Comparison of ENCODE assay signal across 16 mouse cellular contexts in genomic region chr5:15586351-15586750, GRCm38 (mm10). TPM values are rescaled to one million over a fixed set of nuclear protein-coding genes. Genes with fewer than 3 reads are reported as not detected.
DNase-seq lines count a peak whose midpoint lies in the region; ATAC-seq and TF ChIP-seq lines count a peak whose summit lies in the region.
"Not testable (repeated sequence)": the region's sequence is repeated elsewhere in the genome, so short reads cannot be mapped to it uniquely, and the experiment has no call there.
"Had no signal": no experiment of that assay in that cellular context is flagged by ENCODE, and none has a peak within 500 bp of the region (broad histone marks: within the 10 kb centered on the region; RNA-seq: fewer than 3 reads in every experiment).

No protein-coding gene starts in this region.

- not testable (repeated sequence) for ATAC-seq in lung, embryonic 14.5 days (ENCODE audit: insufficient read depth); stomach, postnatal 0 days (ENCODE audit: low FRiP score, low TSS enrichment)

- H3K79me2 ChIP-seq in heart, adult 2 months (replicated peaks; ENCODE audit: control insufficient read depth, insufficient read depth, low read length): not testable (repeated sequence)

- TF ChIP-seq CTCF in heart, adult 2 months (IDR thresholded peaks at IDR 0.05): peak; percentile 46
- TF ChIP-seq CTCF in kidney, adult 2 months (conservative IDR thresholded peaks at IDR 0.05; ENCODE audit: insufficient read depth, insufficient read length, low read depth, low read length): peak; percentile 29; the same call in 1 of the 2 replicates
- TF ChIP-seq CTCF in layer of hippocampus, adult 2 months (conservative IDR thresholded peaks at IDR 0.05): peak; percentile 62
- peak; percentile 32 for TF ChIP-seq CTCF in lung, embryonic 14.5 days (IDR thresholded peaks at IDR 0.05; ENCODE audit: low read depth)
- TF ChIP-seq CTCF in stomach, postnatal 0 days (IDR thresholded peaks at IDR 0.05; ENCODE audit: low read depth): peak; percentile 61

- H3K9ac ChIP-seq in heart, adult 2 months (ENCODE audit: low read depth, low read length); lung, embryonic 14.5 days; stomach, postnatal 0 days (ENCODE audit: low read length): not testable (repeated sequence)

- not testable (repeated sequence) for H3K4me3 ChIP-seq in heart, adult 2 months; kidney, adult 2 months (ENCODE audit: insufficient read depth, low read depth, low read length); layer of hippocampus, adult 2 months; lung, embryonic 14.5 days (ENCODE audit: low read depth, low read length); stomach, postnatal 0 days (ENCODE audit: low read depth, low read length)

- H3K27me3 ChIP-seq in heart, adult 2 months (ENCODE audit: control insufficient read depth, insufficient read depth, low read length); kidney, adult 2 months (replicated peaks; ENCODE audit: control insufficient read depth, insufficient read depth, low read length); lung, embryonic 14.5 days (ENCODE audit: insufficient read depth, low read length); stomach, postnatal 0 days (ENCODE audit: control insufficient read depth, insufficient read depth, low read length): not testable (repeated sequence)

- H3K4me1 ChIP-seq in heart, adult 2 months (ENCODE audit: control insufficient read depth, insufficient read depth, low read length); kidney, adult 2 months (ENCODE audit: control insufficient read depth, insufficient read depth, low read length); lung, embryonic 14.5 days (ENCODE audit: insufficient read depth); stomach, postnatal 0 days (replicated peaks; ENCODE audit: control insufficient read depth, insufficient read depth): not testable (repeated sequence)

- TF ChIP-seq POLR2A in heart, adult 2 months (IDR thresholded peaks at IDR 0.05; ENCODE audit: insufficient read depth, low read depth, low read length); kidney, adult 2 months (IDR thresholded peaks at IDR 0.05; ENCODE audit: low read depth, low read length): not testable (repeated sequence)

- H3K36me3 ChIP-seq in heart, adult 2 months (ENCODE audit: control insufficient read depth, insufficient read depth, low read length); kidney, adult 2 months (ENCODE audit: control insufficient read depth, insufficient read depth, low read length); lung, embryonic 14.5 days (ENCODE audit: insufficient read depth); stomach, postnatal 0 days (ENCODE audit: control insufficient read depth, insufficient read depth, low read length): not testable (repeated sequence)

- not testable (repeated sequence) for H3K4me2 ChIP-seq in lung, embryonic 14.5 days; stomach, postnatal 0 days (replicated peaks; ENCODE audit: low read depth)

- DNase-seq in R1 (ENCODE audit: low read depth, low spot score): peak; percentile 26
- DNase-seq in cerebellum, adult 18-20 months: peak; percentile 5 to 12
- DNase-seq in heart, adult 2 months; kidney, adult 2 months: not testable (repeated sequence)
- DNase-seq in layer of hippocampus, adult 2 months (ENCODE audit: low spot score in 2 of 2): peak; percentile 7 to 36
- DNase-seq in lung, embryonic 14.5 days: peak; percentile 26
- peak; percentile 17 for DNase-seq in stomach, postnatal 0 days (ENCODE audit: low spot score)

- not testable (repeated sequence) for H3K9me3 ChIP-seq in lung, embryonic 14.5 days (ENCODE audit: low read depth, low read length); stomach, postnatal 0 days (ENCODE audit: control insufficient read depth, low read length)

- not testable (repeated sequence) for H3K27ac ChIP-seq in heart, adult 2 months; kidney, adult 2 months (ENCODE audit: insufficient read depth, low read depth, low read length); layer of hippocampus, adult 2 months; lung, embryonic 14.5 days (ENCODE audit: low read depth); stomach, postnatal 0 days (replicated peaks)

- not testable (repeated sequence) for TF ChIP-seq EP300 in heart, adult 2 months (IDR thresholded peaks at IDR 0.05; ENCODE audit: insufficient read depth, low read depth, low read length); stomach, postnatal 0 days (optimal IDR thresholded peaks at IDR 0.05)

- intact Hi-C loops in heart, adult 2 months (cut with DNase I): not testable (repeated sequence)

RNA-seq across cellular contexts. Expression of gene Gm21083, which starts 9.2 kb away (rescaled TPM):
- not detected for total RNA-seq in heart, adult 2 months (2021)
- 0.23 TPM in 1 of 2 replicates, not detected in the other for polyA plus RNA-seq in heart, adult 2 months (2012; rRNA removed)
- not detected in 2 replicates for polyA plus RNA-seq in kidney, adult 2 months (2012; rRNA removed)
- total RNA-seq in layer of hippocampus, adult 2 months (2021): not detected
- not detected in 2 replicates for polyA plus RNA-seq in lung, embryonic 14.5 days (2014; fragmentation: Nextera tagmentation; extraction: Ambion mirVana)
- polyA plus RNA-seq in stomach, postnatal 0 days (2015; fragmentation: Nextera tagmentation; extraction: Ambion mirVana): not detected in 2 replicates
- polyA plus RNA-seq: activated CD4-positive, CD25-positive, alpha-beta regulatory T cell, adult 4 months; embryonic facial prominence, embryonic 12.5 days; gonadal fat pad, adult 2 months; hindbrain, embryonic 15.5 days; kidney, embryonic 16.5 days; midbrain, embryonic 11.5 days; myocyte had no signal

RNA-seq across cellular contexts. Expression of gene Speer4d, which starts 32.5 kb away (rescaled TPM):
- not detected for total RNA-seq in heart, adult 2 months (2021)
- polyA plus RNA-seq in heart, adult 2 months (2012; rRNA removed): not detected in 2 replicates
- polyA plus RNA-seq in kidney, adult 2 months (2012; rRNA removed): not detected in 2 replicates
- not detected for total RNA-seq in layer of hippocampus, adult 2 months (2021)
- polyA plus RNA-seq in lung, embryonic 14.5 days (2014; fragmentation: Nextera tagmentation; extraction: Ambion mirVana): not detected in 2 replicates
- not detected in 2 replicates for polyA plus RNA-seq in stomach, postnatal 0 days (2015; fragmentation: Nextera tagmentation; extraction: Ambion mirVana)
- polyA plus RNA-seq: activated CD4-positive, CD25-positive, alpha-beta regulatory T cell, adult 4 months; embryonic facial prominence, embryonic 12.5 days; gonadal fat pad, adult 2 months; heart, embryonic 15.5 days; hindbrain, embryonic 15.5 days; kidney, embryonic 16.5 days; limb, embryonic 14.5 days; midbrain, embryonic 11.5 days; myocyte had no signal

RNA-seq across cellular contexts. Expression of gene Gm21190, which starts 57.3 kb away (rescaled TPM):
- total RNA-seq in heart, adult 2 months (2021): not detected
- not detected in 2 replicates for polyA plus RNA-seq in heart, adult 2 months (2012; rRNA removed)
- 0.08 and 0.15 TPM in 2 replicates for polyA plus RNA-seq in kidney, adult 2 months (2012; rRNA removed)
- total RNA-seq in layer of hippocampus, adult 2 months (2021): not detected
- not detected in 2 replicates for polyA plus RNA-seq in lung, embryonic 14.5 days (2014; fragmentation: Nextera tagmentation; extraction: Ambion mirVana)
- not detected in 2 replicates for polyA plus RNA-seq in stomach, postnatal 0 days (2015; fragmentation: Nextera tagmentation; extraction: Ambion mirVana)
- polyA plus RNA-seq: activated CD4-positive, CD25-positive, alpha-beta regulatory T cell, adult 4 months; embryonic facial prominence, embryonic 12.5 days; gonadal fat pad, adult 2 months; heart, embryonic 15.5 days; hindbrain, embryonic 15.5 days; kidney, embryonic 16.5 days; limb, embryonic 14.5 days; midbrain, embryonic 11.5 days; myocyte had no signal
